13 mouse cellular contexts compared by ENCODE assay signal in genomic region chr6:18420660-18421059, GRCm38 (mm10).
DNase-seq lines count a peak whose midpoint lies in the region; ATAC-seq lines count a peak whose summit lies in the region.
"Had no signal": no experiment of that assay in that cellular context is flagged by ENCODE, and none has a peak within 500 bp of the region (broad histone marks: within the 10 kb centered on the region; RNA-seq: fewer than 3 reads in every experiment).

No protein-coding gene starts in this region.

- no peaks in the 10 kb centered on the region for H3K27me3 ChIP-seq in midbrain, embryonic 13.5 days
- no peaks in the 10 kb centered on the region for H3K27me3 ChIP-seq in midbrain, embryonic 10.5 days (ENCODE audit: low read depth, poor library complexity, severe bottlenecking)
- no peaks in the 10 kb centered on the region for H3K27me3 ChIP-seq in kidney, embryonic 16.5 days (ENCODE audit: insufficient read depth, low read length)
- H3K27me3 ChIP-seq: heart, embryonic 15.5 days; liver, embryonic 12.5 days had no signal

- no peak overlapping the region for H3K4me3 ChIP-seq in midbrain, embryonic 13.5 days (replicated peaks)
- no peak overlapping the region for H3K4me3 ChIP-seq in midbrain, embryonic 10.5 days
- no peak overlapping the region for H3K4me3 ChIP-seq in kidney, embryonic 16.5 days (ENCODE audit: low read length)
- H3K4me3 ChIP-seq: erythroblast, embryonic 14.5 days; heart, embryonic 15.5 days; liver, embryonic 12.5 days had no signal

- no peak overlapping the region for H3K27ac ChIP-seq in midbrain, embryonic 13.5 days
- no peak overlapping the region for H3K27ac ChIP-seq in midbrain, embryonic 10.5 days (replicated peaks)
- no peak overlapping the region for H3K27ac ChIP-seq in kidney, embryonic 16.5 days (ENCODE audit: low read length)
- H3K27ac ChIP-seq: heart, embryonic 15.5 days; liver, embryonic 12.5 days; stomach, postnatal 0 days had no signal

- WGBS in midbrain, embryonic 13.5 days = 65% methylated on average over 9 of the region's 9 CpGs
- WGBS in midbrain, embryonic 10.5 days = 79% methylated on average over 9 of the region's 9 CpGs
- WGBS in kidney, embryonic 16.5 days = 40% methylated on average over 9 of the region's 9 CpGs

- peaks cover 17% of the 10 kb centered on the region for H3K36me3 ChIP-seq in midbrain, embryonic 13.5 days
- no peaks in the 10 kb centered on the region for H3K36me3 ChIP-seq in midbrain, embryonic 10.5 days
- 0 out of 2 replicates have a peak, but pooled peaks cover 4% of the 10 kb centered on the region for H3K36me3 ChIP-seq in kidney, embryonic 16.5 days (ENCODE audit: insufficient read depth, low read length)
- H3K36me3 ChIP-seq: heart, embryonic 15.5 days; liver, embryonic 12.5 days had no signal

- H3K4me2 ChIP-seq in midbrain, embryonic 13.5 days (replicated peaks) = no peak overlapping the region
- no peak overlapping the region for H3K4me2 ChIP-seq in kidney, embryonic 16.5 days (replicated peaks; ENCODE audit: low read depth, low read length)
- H3K4me2 ChIP-seq: heart, embryonic 15.5 days; liver, embryonic 12.5 days had no signal

- ATAC-seq in midbrain, embryonic 13.5 days = 0 out of 2 replicates have a peak, but pooled peaks have one; percentile 45
- peak; percentile 53 for ATAC-seq in kidney, embryonic 16.5 days (ENCODE audit: low FRiP score, low TSS enrichment)
- ATAC-seq in inflammation-experienced regulatory T-cells, adult 6 months = no peak
- ATAC-seq: liver, embryonic 12.5 days had no signal

- H3K4me1 ChIP-seq in midbrain, embryonic 13.5 days (replicated peaks) = 0 out of 2 replicates have a peak, but pooled peaks cover 3% of the 10 kb centered on the region
- no peaks in the 10 kb centered on the region for H3K4me1 ChIP-seq in midbrain, embryonic 10.5 days
- H3K4me1 ChIP-seq in kidney, embryonic 16.5 days (ENCODE audit: insufficient read depth, low read length) = peaks cover 18% of the 10 kb centered on the region
- H3K4me1 ChIP-seq: heart, embryonic 15.5 days had no signal

- no peak overlapping the region for H3K9ac ChIP-seq in midbrain, embryonic 13.5 days (replicated peaks)
- H3K9ac ChIP-seq in kidney, embryonic 16.5 days (replicated peaks; ENCODE audit: low read length) = no peak overlapping the region
- H3K9ac ChIP-seq: heart, embryonic 15.5 days; liver, embryonic 12.5 days had no signal

- H3K9me3 ChIP-seq in midbrain, embryonic 13.5 days = no peaks in the 10 kb centered on the region
- H3K9me3 ChIP-seq in midbrain, embryonic 10.5 days (replicated peaks) = no peaks in the 10 kb centered on the region
- no peaks in the 10 kb centered on the region for H3K9me3 ChIP-seq in kidney, embryonic 16.5 days (ENCODE audit: low read length)
- H3K9me3 ChIP-seq: heart, embryonic 15.5 days; liver, embryonic 12.5 days had no signal

- peak; percentile 15 for DNase-seq in cerebellum, adult 11-12 months
- DNase-seq in cerebellum, adult 11 months = no peak
- DNase-seq in midbrain, embryonic 10.5 days (ENCODE audit: low spot score) = no peak
- DNase-seq in thymus, postnatal 25 days = no peak
- DNase-seq in adrenal gland, adult 8-10 months = no peak
- DNase-seq: lung, postnatal 4 days had no signal
